Mouse (Mus musculus) limb, embryonic 15.5 days (tissue): ENCODE results near the gene Bcl9l. TPM values are rescaled to one million over a fixed set of nuclear protein-coding genes. Genes with fewer than 3 reads are reported as not detected.

Experiments used
- ATAC-seq: fragments of 200-750 bp; cut with Nextera tagmentation; 2 replicates; pipeline ENCODE4 v1.8.0; 2017; ENCODE audit warnings: low read depth, moderate TSS enrichment; ENCODE audit not compliant: insufficient number of reproducible peaks, low FRiP score, low TSS enrichment
- H3K27ac ChIP-seq: fragments of 300-500 bp; sonication (generic); 2 replicates; pipeline ENCODE4 v1.5.1; 2015; ENCODE audit warnings: moderate library complexity, mild to moderate bottlenecking, inconsistent platforms
- H3K27me3 ChIP-seq: fragments of 300-500 bp; sonication (generic); 2 replicates; pipeline ENCODE4 v1.6.1; 2015; ENCODE audit warnings: inconsistent platforms
- H3K36me3 ChIP-seq: fragments of 300-500 bp; sonication (generic); 2 replicates; pipeline ENCODE4 v1.6.1; 2015; ENCODE audit warnings: inconsistent platforms
- H3K4me1 ChIP-seq: fragments of 300-500 bp; sonication (generic); 2 replicates; pipeline ENCODE4 v1.6.1; 2015; ENCODE audit warnings: inconsistent platforms
- H3K4me2 ChIP-seq: fragments of 300-500 bp; sonication (generic); 2 replicates; pipeline ENCODE4 v1.6.1; 2015; ENCODE audit warnings: mild to moderate bottlenecking, inconsistent platforms
- H3K4me3 ChIP-seq: fragments of 300-500 bp; sonication (generic); 2 replicates; pipeline ENCODE4 v1.5.1; 2015; ENCODE audit warnings: mild to moderate bottlenecking, inconsistent platforms
- H3K9ac ChIP-seq: fragments of 300-500 bp; sonication (generic); 2 replicates; pipeline ENCODE4 v1.6.1; 2015; ENCODE audit warnings: inconsistent platforms
- H3K9me3 ChIP-seq: fragments of 300-500 bp; sonication (generic); 2 replicates; pipeline ENCODE4 v1.6.1; 2016; ENCODE audit warnings: inconsistent platforms
- WGBS: fragments of 180-500 bp; shearing (Covaris S2); methylation state at CpG from one replicate; pipeline ENCODE4 v1.1.7; 2015; 5-methylcytosine and 5-hydroxymethylcytosine counted together
- polyA plus RNA-seq: library from polyadenylated mRNA; unstranded; fragments of >200 nt; fragmentation: Nextera tagmentation; extraction: Ambion mirVana; gene quantifications from 2 replicates; pipeline ENCODE4 v1.2.1, GENCODE M21; 2015

The Bcl9l gene
- polyA plus RNA-seq, 1 experiment from 2014 or later = 18.5 TPM

- Histone ChIP-seq H3K4me3 (no peak overlapping the region), H3K4me2 (no peak overlapping the region), H3K4me1 (peaks cover 8% of the 10 kb centered on the region), H3K27ac (no peak overlapping the region), H3K9ac (no peak overlapping the region), H3K36me3 (no peaks in the 10 kb centered on the region), H3K27me3 (no peaks in the 10 kb centered on the region), H3K9me3 (no peaks in the 10 kb centered on the region)
- no peak for ATAC-seq
- 19% methylated on average over 1 of the region's 1 CpGs for WGBS
These were observed 8.3 kb upstream of the Bcl9l start for GRCm38 (mm10) chr9:44474327-44474726.

- H3K9ac ChIP-seq = no peak overlapping the region
- no peaks in the 10 kb centered on the region for H3K27me3 ChIP-seq
- H3K36me3 ChIP-seq = no peaks in the 10 kb centered on the region
- H3K27ac ChIP-seq = no peak overlapping the region
- WGBS = 95% methylated on average over 3 of the region's 3 CpGs
- no peaks in the 10 kb centered on the region for H3K9me3 ChIP-seq
- no peak overlapping the region for H3K4me2 ChIP-seq
- no peak overlapping the region for H3K4me3 ChIP-seq
- H3K4me1 ChIP-seq = peaks cover 20% of the 10 kb centered on the region
- ATAC-seq = no peak
These were observed 6.7 kb upstream of the Bcl9l start for GRCm38 (mm10) chr9:44475936-44476335.

- peak overlapping the region; percentile 44; the same call in 1 of the 2 replicates for H3K9ac ChIP-seq
- H3K4me2 ChIP-seq = peak overlapping the region; percentile 83
- H3K27me3 ChIP-seq = no peaks in the 10 kb centered on the region
- no peaks in the 10 kb centered on the region for H3K9me3 ChIP-seq
- peak overlapping the region; percentile 77 for H3K4me3 ChIP-seq
- no peak for ATAC-seq
- 6% methylated on average over 24 of the region's 24 CpGs for WGBS
- H3K4me1 ChIP-seq = peaks cover 29% of the 10 kb centered on the region
- no peaks in the 10 kb centered on the region for H3K36me3 ChIP-seq
- H3K27ac ChIP-seq = peak overlapping the region; percentile 100
These were observed 5.0 kb upstream of the Bcl9l start for GRCm38 (mm10) chr9:44477339-44478228.

- H3K4me3 ChIP-seq = peak overlapping the region; percentile 77
- peak; percentile 52 for ATAC-seq
- 1% methylated on average over 25 of the region's 27 CpGs for WGBS
- peak overlapping the region; percentile 83 for H3K4me2 ChIP-seq
- peaks cover 29% of the 10 kb centered on the region for H3K4me1 ChIP-seq
- H3K9me3 ChIP-seq = no peaks in the 10 kb centered on the region
- peak overlapping the region; percentile 100 for H3K27ac ChIP-seq
- no peaks in the 10 kb centered on the region for H3K27me3 ChIP-seq
- no peaks in the 10 kb centered on the region for H3K36me3 ChIP-seq
- peak overlapping the region; percentile 44 for H3K9ac ChIP-seq
These were observed 4.2 kb upstream of the Bcl9l start for GRCm38 (mm10) chr9:44478229-44478921.

GRCm38 (mm10) chr9:44478959-44479605, 3.5 kb upstream of the Bcl9l start:
- Histone ChIP-seq H3K36me3 (no peaks in the 10 kb centered on the region), H3K9ac (peak overlapping the region; percentile 82), H3K4me2 (peak overlapping the region; percentile 83), H3K9me3 (no peaks in the 10 kb centered on the region), H3K27me3 (no peaks in the 10 kb centered on the region), H3K4me1 (peaks cover 29% of the 10 kb centered on the region), H3K27ac (peak overlapping the region; percentile 100), H3K4me3 (peak overlapping the region; percentile 77)
- WGBS = under 1% methylated on average over 29 of the region's 29 CpGs
- peak; percentile 72 for ATAC-seq

- H3K27me3 ChIP-seq = no peaks in the 10 kb centered on the region
- peak overlapping the region; percentile 83 for H3K4me2 ChIP-seq
- peak overlapping the region; percentile 82 for H3K9ac ChIP-seq
- H3K27ac ChIP-seq = peak overlapping the region; percentile 100
- H3K9me3 ChIP-seq = no peaks in the 10 kb centered on the region
- H3K4me1 ChIP-seq = peaks cover 36% of the 10 kb centered on the region
- under 1% methylated on average over 26 of the region's 26 CpGs for WGBS
- H3K4me3 ChIP-seq = peak overlapping the region; percentile 77
- peak; percentile 41 for ATAC-seq
- no peaks in the 10 kb centered on the region for H3K36me3 ChIP-seq
These were observed 2.8 kb upstream of the Bcl9l start for GRCm38 (mm10) chr9:44479628-44480428.

- H3K27me3 ChIP-seq = no peaks in the 10 kb centered on the region
- no peak for ATAC-seq
- WGBS = 9% methylated on average over 3 of the region's 3 CpGs
- peaks cover 59% of the 10 kb centered on the region for H3K4me1 ChIP-seq
- H3K36me3 ChIP-seq = no peaks in the 10 kb centered on the region
- H3K9ac ChIP-seq = no peak overlapping the region
- H3K4me2 ChIP-seq = peak overlapping the region; percentile 81
- H3K4me3 ChIP-seq = peak overlapping the region; percentile 98
- peak overlapping the region; percentile 99 for H3K27ac ChIP-seq
- H3K9me3 ChIP-seq = no peaks in the 10 kb centered on the region
These were observed 513 bp upstream of the Bcl9l start for GRCm38 (mm10) chr9:44482112-44482511.

GRCm38 (mm10) chr9:44483041-44483509, 450 bp downstream of the Bcl9l start:
- no peak for ATAC-seq
- H3K9me3 ChIP-seq = no peaks in the 10 kb centered on the region
- peaks cover 60% of the 10 kb centered on the region for H3K4me1 ChIP-seq
- peak overlapping the region; percentile 99 for H3K27ac ChIP-seq
- H3K4me3 ChIP-seq = peak overlapping the region; percentile 98
- no peaks in the 10 kb centered on the region for H3K27me3 ChIP-seq
- 0% methylated on average over 39 of the region's 39 CpGs for WGBS
- H3K36me3 ChIP-seq = no peaks in the 10 kb centered on the region
- peak overlapping the region; percentile 97 for H3K9ac ChIP-seq
- H3K4me2 ChIP-seq = peak overlapping the region; percentile 81

- WGBS = 0% methylated on average over 12 of the region's 12 CpGs
- H3K27ac ChIP-seq = peak overlapping the region; percentile 99
- no peak; the same call in 1 of the 2 replicates for ATAC-seq
- peak overlapping the region; percentile 81 for H3K4me2 ChIP-seq
- H3K9ac ChIP-seq = peak overlapping the region; percentile 97
- H3K9me3 ChIP-seq = no peaks in the 10 kb centered on the region
- H3K4me3 ChIP-seq = peak overlapping the region; percentile 98
- H3K36me3 ChIP-seq = no peaks in the 10 kb centered on the region
- H3K4me1 ChIP-seq = peaks cover 65% of the 10 kb centered on the region
- H3K27me3 ChIP-seq = no peaks in the 10 kb centered on the region
These were observed 952 bp downstream of the Bcl9l start for GRCm38 (mm10) chr9:44483510-44484044.

- Histone ChIP-seq H3K36me3 (no peaks in the 10 kb centered on the region), H3K9ac (peak overlapping the region; percentile 97), H3K4me1 (peaks cover 75% of the 10 kb centered on the region), H3K4me2 (peak overlapping the region; percentile 81), H3K9me3 (no peaks in the 10 kb centered on the region), H3K27ac (peak overlapping the region; percentile 99), H3K27me3 (no peaks in the 10 kb centered on the region), H3K4me3 (peak overlapping the region; percentile 98)
- ATAC-seq = no peak
- WGBS = 12% methylated on average over 7 of the region's 7 CpGs
These were observed 1.9 kb downstream of the Bcl9l start for GRCm38 (mm10) chr9:44484311-44485104.
